Mouse (Mus musculus) right cerebral cortex, adult 18-20 months (tissue): ENCODE results near the gene Ap1m2.
"Not testable (repeated sequence)": the region's sequence is repeated elsewhere in the genome, so short reads cannot be mapped to it uniquely, and the experiment has no call there.

Source experiments
- DNase-seq: peaks from one replicate; pipeline ENCODE4 v3.0.0; 2022; ENCODE audit warnings: mixed read lengths

Ap1m2 gene

DNA sequence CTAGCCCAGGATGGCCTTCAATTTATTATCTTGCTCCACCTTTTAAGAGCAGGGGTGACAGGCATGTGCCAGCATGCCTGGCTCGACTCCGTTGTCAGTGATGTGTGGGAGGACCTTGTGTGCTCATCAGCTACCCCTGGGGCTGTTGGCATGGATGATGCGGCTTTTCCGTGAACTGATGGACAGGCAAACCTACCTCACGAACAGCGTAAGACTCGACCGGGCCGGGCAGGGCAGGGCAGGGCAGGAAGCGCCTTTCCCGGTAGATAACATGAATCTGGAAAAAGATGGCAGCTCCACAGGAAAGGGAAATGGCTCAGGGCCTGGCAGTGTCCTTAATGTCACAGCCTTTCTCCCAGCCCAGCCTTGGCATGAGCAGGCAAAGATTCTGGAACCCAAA, 12.1 kb upstream of the Ap1m2 start:
- no peak for DNase-seq

DNA sequence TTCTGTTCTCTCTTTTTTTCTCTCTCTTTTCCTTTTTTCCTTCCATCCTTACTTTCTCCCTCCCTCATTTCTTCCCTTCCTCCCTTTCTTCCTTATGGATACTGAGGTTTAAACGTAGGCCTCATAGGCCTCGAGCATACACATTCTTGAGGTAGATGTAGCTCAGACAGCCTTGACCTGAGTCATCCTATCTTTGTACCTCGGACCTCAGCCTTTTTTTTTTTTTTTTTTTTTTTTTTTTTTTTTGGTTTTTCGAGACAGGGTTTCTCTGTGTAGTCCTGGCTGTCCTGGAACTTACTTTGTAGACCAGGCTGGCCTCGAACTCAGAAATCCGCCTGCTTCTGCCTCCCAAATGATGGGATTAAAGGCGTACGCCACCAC, 10.8 kb upstream of the Ap1m2 start:
- DNase-seq: not testable (repeated sequence)

GRCm38 (mm10) chr9:21322211-21322916, 10.2 kb upstream of the Ap1m2 start:
- DNase-seq: peak; percentile 36

GRCm38 (mm10) chr9:21321513-21321835, 9.3 kb upstream of the Ap1m2 start:
- no peak for DNase-seq

- peak; percentile 81 for DNase-seq
These were observed 8.7 kb upstream of the Ap1m2 start, which contains the start of gene Slc44a2 for GRCm38 (mm10) chr9:21320619-21321512. TSS of gene Slc44a2 (plus strand) at chr9:21320698.

GRCm38 (mm10) chr9:21320280-21320618, 8.1 kb upstream of the Ap1m2 start:
- DNase-seq: no peak

- DNase-seq: no peak
These were observed 7.4 kb upstream of the Ap1m2 start for GRCm38 (mm10) chr9:21319503-21319902.

DNA sequence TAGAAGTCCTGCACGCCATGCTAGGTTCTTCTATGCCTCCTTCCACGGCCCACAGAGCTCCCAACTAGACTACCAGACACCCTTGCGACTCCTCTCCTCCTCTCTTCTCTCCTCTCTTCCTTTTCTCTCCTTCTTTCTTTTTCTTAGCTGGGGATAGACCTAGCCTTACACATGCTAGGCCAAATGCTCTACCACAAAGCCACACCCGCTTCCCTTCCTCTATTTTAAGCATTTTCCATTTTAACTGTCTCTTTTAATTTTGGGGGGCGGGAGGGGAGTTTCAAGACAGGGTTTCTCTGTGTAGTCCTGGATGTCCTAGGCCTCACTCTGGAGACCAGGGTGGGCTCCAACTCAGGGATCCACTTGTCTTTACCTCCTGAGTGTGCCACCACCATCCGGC, 6.7 kb upstream of the Ap1m2 start:
- no peak for DNase-seq

DNA sequence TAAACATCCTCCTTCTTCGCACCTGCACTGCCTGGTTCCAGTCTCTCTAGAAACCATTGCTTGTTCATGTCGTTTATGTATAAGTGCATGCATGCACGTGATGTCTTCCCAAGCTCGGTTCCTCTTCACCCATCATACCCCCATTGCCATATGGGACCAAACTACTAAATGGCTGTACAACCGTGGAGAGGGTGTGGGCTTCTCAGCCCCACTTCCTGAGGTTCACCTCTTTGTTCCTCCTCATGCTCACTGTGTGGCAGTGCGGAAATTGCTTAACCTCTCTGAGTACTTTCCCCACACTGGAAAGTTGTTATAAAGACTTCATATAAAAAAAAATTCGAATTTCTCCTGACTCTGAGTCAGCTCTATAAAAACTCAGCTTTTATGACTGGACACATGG, 4.6 kb upstream of the Ap1m2 start:
- no peak for DNase-seq

DNA sequence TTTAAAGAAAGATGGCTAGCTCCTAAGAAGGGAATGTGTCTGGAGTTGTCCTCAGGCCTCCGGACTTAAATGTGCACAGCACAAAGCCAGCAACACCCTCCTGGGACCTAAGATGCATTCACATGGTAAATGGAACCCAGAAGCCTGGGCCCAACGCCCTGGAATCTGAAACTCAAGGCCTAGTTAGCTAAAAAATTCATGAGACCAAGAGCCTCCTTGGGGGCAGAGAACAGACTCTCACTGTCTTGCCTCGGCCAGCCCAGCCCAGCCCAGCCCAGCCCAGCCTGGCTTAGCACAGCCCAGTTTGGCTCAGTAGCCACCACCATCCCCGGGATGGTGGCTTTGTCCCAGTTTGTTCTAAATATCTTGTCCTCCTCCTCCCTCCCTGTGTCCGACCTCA, 3.3 kb upstream of the Ap1m2 start:
- no peak for DNase-seq

DNA sequence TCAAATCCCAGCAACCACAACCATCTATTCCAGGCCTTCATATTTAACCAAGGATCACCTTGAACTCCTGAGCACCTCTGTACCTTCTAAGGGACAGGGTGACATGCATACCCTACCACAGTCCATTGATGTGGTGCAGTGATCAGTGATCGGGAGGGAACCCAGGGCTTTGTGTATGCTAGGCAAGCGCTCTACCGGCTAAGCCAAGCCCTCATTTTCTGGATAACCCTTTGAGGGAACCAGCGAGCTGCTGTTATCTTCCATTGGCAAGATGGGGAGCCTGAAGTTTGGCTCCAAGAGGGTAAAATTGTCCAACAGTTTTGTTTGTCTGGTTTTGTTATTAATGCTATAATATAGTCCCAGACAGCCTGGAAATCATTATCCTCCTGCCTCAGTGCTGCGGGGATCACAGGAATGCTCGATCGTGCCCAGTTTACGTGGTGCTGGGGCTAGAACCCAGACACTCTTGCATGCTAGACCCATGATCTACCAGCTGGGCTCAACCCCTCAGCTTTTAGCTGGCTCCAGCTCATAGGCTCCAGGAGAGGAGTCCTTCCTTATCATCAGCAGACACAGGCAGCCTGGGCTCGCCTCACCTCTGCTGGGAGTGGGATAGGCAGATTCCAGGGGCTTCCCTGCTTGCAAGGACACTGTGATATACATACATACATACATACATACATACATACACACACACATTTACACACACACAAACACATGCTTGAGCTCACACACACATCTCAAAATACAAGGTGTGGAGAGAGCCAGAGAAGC, 2.4 kb upstream of the Ap1m2 start:
- DNase-seq: no peak

DNA sequence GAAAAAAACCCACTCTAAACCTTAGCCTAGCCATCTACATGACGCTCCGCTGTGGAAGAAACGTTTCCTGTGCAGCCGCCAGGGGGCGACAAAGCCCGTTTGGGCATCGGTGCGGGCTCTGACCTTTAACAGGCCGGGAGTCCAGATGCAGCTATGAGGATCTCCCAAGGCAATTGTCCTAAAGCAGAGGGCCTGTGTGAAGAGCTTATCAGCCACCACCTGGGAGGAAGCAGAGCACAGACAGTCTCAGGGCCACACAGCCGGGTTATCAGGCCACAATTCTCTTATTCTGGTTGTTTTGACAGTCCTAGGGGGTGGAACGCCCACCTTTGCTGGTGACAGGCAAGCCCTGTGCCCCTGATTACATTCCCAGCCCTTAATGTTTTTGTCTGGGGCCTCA, 1.3 kb upstream of the Ap1m2 start:
- DNase-seq: peak; percentile 78

- no peak for DNase-seq
These were observed 442 bp downstream of the Ap1m2 start for GRCm38 (mm10) chr9:21311695-21312094.

- DNase-seq: no peak
These were observed 2.9 kb downstream of the Ap1m2 start for GRCm38 (mm10) chr9:21309150-21309741.

- DNase-seq: no peak
These were observed 7.1 kb downstream of the Ap1m2 start for GRCm38 (mm10) chr9:21305065-21305464.

- DNase-seq: no peak
These were observed 13.1 kb downstream of the Ap1m2 start for GRCm38 (mm10) chr9:21299014-21299413.

DNA sequence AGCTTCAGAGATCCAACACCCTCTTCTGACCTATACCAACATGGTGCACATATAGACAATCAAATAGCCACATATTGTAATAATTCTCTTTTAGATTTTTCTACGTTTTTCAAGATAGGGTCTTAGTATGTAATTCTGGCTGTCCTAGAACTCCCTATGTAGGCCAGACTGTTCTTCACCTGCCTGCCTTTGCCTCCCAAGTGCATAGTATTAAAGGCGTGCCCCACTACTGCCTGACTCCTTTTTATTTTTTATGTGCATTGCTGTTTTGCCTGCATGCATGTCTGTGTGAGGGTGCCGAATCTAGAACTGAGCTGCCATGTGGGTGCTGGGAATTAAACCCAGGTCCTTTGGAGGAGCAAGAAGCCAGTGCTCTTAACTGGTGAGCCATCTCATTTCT, 19.9 kb downstream of the Ap1m2 start:
- DNase-seq: no peak

- DNase-seq: not testable (repeated sequence)
These were observed 20.3 kb downstream of the Ap1m2 start for GRCm38 (mm10) chr9:21291868-21292267.

- DNase-seq: peak; percentile 100
These were observed 20.9 kb downstream of the Ap1m2 start, which contains the start of gene Cdkn2d for GRCm38 (mm10) chr9:21291022-21291787. TSS of gene Cdkn2d (minus strand) at chr9:21291407.

GRCm38 (mm10) chr9:21290589-21290988, 21.5 kb downstream of the Ap1m2 start:
- no peak for DNase-seq

- DNase-seq: no peak
These were observed 22.8 kb downstream of the Ap1m2 start for GRCm38 (mm10) chr9:21289337-21289671.
